Mouse (Mus musculus) liver, adult 2 months (tissue): Measurements from ENCODE around the gene Gm6358.

Experiments
- CTCF ChIP-seq: fragments of 200-500 bp; IDR thresholded peaks from 2 replicates; pipeline ENCODE4 v1.5.1; 2011; ENCODE audit warnings: low read depth, low read length, control low read depth
- POLR2A ChIP-seq: fragments of 200-500 bp; IDR thresholded peaks from 2 replicates; pipeline ENCODE4 v1.6.1; 2011; ENCODE audit warnings: low read length, control low read depth; ENCODE audit not compliant: insufficient read depth; ENCODE audit errors: extremely low read depth

GRCm38 (mm10) chr16:89150786-89151185, 10.1 kb downstream of the Gm6358 start, which contains the start of gene Gm10061:
- TF ChIP-seq CTCF, result no peak
- TF ChIP-seq POLR2A, result no peak
